Mouse (Mus musculus) liver, adult (tissue): ENCODE measurements at regions not wholly inside any gene's neighbourhood (a gene's known extent, or its start where the extent isn't known, plus 50 kb on each side); places are given as distances from the start of the nearest gene placed in this dataset.

ENCODE experiments used
- GATA4 ChIP-seq: IDR thresholded peaks from 2 replicates; pipeline ENCODE4 v1.6.1; 2014; ENCODE audit warnings: mild to moderate bottlenecking, low read length; ENCODE audit not compliant: insufficient replicate concordance

GRCm38 (mm10) chr12:25165650-25166049 lies 68.7 kb upstream of the Id2 start:
- TF ChIP-seq GATA4 = no peak

GRCm38 (mm10) chr12:25164724-25165123 lies 67.8 kb upstream of the Id2 start:
- TF ChIP-seq GATA4 = no peak

- TF ChIP-seq GATA4 = peak; percentile 54; the same call in 1 of the 2 replicates
Measured at GRCm38 (mm10) chr12:25163541-25163940, 66.6 kb upstream of the Id2 start.

- no peak for TF ChIP-seq GATA4
Measured at GRCm38 (mm10) chr12:25162843-25163242, 65.9 kb upstream of the Id2 start.

DNA sequence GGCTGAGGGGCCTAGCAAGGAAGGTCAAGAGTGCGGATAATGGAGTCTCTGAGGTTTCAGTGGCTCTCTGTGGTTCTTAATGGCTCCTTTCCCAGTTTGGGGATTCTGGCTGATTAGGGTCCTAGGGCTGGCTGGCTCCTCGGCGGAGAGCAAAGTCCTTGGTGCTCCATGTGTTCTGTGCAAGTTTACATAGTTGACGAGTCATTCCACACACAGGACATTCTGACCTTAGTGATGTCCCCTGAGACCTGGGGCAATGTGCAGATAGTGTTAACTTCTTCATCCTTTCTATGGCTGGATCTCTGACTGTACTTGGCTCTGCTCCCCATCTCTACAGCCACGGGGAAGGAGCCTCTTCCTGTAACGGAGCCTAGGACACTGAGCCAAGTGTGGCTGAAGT lies 65.0 kb upstream of the Id2 start:
- TF ChIP-seq GATA4 = no peak

DNA sequence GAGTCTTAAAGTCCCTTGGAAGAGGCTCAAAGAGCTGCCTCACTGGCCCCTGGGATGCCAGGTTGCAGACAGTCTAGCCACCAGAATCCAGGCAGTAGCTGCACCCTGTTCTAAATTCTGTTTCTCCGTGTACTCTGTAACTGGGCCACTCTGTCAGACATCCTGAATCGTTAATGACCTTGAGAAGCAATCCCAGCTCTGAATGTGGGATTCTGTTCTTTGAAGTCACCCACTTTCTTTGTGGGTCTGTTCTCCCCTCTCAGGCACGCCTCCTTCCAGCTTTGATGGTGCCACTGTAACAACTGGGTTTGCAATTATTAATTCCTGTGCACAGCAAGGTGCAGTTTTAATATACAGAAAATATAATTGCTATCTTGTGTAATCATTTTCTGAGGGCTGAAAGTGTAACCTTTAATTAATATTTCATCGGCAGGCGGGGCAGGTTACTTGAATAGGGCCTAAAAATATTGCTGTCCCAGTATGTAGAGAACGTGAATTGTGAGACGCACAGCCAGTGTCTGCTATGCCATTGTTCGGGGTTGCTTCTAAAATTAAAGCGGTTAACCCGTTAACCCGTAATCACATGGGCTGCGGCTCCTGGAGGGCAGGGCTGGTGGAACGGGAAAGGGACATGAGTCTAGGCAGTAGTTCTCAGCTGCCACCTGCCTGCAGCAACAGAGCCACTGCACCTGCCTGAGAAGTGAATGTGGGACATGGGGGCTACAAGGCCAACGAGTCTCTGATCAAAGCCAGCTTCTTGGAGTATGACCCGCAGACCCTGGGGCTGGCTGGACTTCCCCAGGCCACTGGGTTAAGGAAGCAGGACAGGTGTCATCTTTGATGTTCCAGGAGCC lies 64.3 kb upstream of the Id2 start:
- no peak for TF ChIP-seq GATA4

DNA sequence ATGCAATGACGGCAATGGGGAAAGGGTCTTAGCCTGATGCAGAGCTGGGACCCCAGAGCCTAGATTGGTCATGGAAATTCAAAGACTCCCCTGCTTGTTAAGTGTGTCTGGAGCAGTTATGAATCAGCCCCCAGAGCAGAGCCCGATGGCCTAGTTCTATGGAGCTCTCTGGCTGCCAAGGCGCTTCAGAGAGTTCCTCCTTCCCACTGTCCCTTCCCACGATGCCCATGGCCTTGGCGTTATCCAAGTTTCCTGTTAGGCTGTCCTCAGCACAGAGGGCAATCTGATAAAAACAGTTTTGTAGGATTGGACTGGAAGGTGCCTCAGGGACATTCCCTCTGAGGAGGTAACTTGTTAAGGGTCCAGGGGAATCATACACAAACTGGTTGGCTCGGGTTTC lies 62.2 kb upstream of the Id2 start:
- TF ChIP-seq GATA4 = no peak

DNA sequence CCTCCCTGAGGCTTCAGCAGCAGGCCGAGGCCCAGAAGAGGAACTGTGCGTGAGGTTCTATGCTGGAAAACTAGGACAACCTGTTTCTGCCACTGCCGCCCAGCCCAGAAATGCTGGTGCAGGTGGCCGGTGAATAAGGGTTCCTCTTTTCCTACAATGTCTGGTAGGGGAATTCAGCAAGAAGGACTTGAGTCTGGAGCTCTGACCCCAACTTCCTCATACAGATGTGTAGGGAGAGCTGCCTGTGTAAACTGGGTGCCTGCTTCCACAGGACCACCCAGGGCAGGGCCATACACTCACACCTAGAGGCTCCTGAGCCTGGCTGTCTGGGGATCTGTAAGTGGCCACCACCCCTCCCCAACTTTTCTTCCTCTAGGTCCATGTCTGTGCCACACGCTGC lies 60.3 kb upstream of the Id2 start:
- no peak for TF ChIP-seq GATA4

- TF ChIP-seq GATA4 = no peak
Measured at GRCm38 (mm10) chr12:25155396-25155795, 58.5 kb upstream of the Id2 start.

DNA sequence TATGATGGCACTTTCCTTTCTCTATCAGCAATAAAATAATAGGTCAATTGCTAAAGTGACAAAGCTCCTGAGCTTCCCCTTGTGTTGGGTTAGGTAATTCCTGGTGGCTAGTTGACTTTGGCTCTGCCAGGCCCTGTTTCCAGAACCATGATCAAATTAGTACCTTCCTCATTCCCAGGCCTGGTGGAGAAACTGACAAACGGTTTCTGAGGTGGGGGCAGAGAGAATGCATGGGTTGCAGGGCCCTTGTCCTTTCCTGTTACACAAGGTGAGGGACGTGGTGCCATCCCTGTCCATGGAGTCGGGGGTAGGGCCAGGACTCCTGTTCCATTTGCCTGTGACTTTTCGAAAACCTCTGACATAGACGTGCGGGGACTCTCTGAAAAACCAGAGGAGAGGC lies 51.2 kb upstream of the Id2 start:
- no peak for TF ChIP-seq GATA4
